Mouse (Mus musculus) erythroblast, embryonic 14.5 days (primary cell): ENCODE data around the gene Zfand2b.

ENCODE experiments used
- GATA1 ChIP-seq: IDR thresholded peaks from 2 replicates; pipeline ENCODE4 v1.6.1; 2012; ENCODE audit warnings: low read length, inconsistent platforms, mixed read lengths
- TAL1 ChIP-seq: IDR thresholded peaks from 3 replicates; pipeline ENCODE4 v1.6.1; 2012; ENCODE audit warnings: low read length, inconsistent platforms, mixed read lengths

DNA sequence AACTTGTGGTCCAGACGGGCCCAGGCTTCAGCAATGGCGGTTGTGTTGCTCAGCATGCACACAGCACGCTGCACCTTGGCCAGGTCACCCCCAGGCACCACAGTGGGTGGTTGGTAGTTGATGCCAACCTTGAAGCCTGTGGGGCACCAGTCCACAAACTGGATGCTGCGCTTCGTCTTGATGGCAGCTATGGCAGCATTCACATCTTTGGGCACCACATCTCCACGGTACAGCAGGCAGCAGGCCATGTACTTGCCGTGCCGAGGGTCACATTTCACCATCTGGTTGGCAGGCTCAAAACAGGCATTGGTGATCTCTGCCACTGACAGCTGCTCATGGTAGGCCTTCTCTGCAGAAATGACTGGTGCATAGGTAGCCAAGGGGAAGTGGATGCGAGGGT lies 47.3 kb downstream of the Zfand2b start:
- TF ChIP-seq GATA1 = no peak
- TF ChIP-seq TAL1 = no peak
